Mouse (Mus musculus): ENCODE measurements around the gene Gm5431.
"Not testable (repeated sequence)": the region's sequence is repeated elsewhere in the genome, so short reads cannot be mapped to it uniquely, and the experiment has no call there.

Gm5431 gene

DNA sequence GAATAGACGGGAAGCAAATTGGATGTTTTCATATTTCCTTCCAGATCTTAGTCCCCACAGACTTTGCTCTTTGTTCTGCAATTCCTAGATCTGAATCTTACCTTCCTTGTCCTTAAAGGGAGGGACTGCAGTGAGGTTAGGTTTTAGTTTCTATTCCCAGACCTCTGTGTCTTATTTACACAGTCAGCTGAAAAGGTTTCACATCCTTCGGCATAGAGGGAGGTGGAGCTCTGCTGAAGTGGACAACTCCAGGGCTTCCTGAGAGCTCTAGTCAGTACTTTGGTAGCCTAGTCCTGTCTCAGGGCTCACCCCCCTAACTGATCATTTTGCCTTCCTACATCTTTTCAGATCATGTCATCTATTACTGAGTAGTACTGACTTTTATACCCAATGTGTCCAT is at the start of gene Gm5431:
TSS of gene Gm5431 (minus strand) at position 194 of the 400 bp plus-strand sequence.
- no peak for DNase-seq (ENCODE audit: low read depth)

DNA sequence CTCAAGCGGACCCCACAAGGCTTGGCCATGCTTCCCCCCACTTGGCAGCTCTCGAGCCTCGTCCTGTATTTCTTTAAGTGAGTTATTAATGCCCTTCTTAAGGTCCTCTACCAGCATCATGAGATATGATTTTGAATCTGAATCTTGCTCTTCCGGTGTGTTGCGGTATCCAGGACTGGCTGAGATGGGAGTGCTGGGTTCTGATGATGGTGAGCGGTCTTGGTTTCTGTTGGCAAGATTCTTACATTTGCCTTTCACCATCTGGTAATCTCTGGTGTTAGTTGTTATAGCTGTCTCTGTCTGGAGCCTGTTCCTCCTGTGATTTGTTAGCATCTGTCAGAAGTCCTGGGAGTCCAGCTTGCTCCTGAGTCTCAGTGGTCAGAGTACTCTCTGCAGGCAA is 44.1 kb upstream of the Gm5431 start, which contains the start of gene Psme2b:
TSS of gene Psme2b (minus strand) at position 101 of the 400 bp plus-strand sequence.
- DNase-seq (ENCODE audit: low read depth) = not testable (repeated sequence)

DNA sequence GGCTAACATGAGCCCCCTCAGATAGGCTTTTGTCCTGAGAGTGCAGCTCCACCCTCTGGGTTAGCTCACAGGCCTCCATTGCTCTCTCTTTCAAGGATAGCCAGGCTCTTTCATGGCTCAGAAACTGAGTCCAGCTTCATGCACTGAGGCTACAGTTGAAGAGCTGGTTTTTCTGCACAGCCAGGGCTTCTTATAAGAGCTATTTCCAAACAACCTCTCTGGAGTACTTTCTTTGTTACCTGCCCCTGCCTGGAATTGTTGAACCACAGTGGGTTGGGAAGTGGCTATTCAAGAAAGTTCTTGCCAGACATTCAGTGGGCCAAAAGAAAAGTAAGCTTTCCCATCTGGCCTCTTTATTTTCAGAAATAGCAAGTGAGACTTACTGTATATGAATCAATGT is 37.3 kb upstream of the Gm5431 start:
- not testable (repeated sequence) for DNase-seq (ENCODE audit: low read depth)

DNA sequence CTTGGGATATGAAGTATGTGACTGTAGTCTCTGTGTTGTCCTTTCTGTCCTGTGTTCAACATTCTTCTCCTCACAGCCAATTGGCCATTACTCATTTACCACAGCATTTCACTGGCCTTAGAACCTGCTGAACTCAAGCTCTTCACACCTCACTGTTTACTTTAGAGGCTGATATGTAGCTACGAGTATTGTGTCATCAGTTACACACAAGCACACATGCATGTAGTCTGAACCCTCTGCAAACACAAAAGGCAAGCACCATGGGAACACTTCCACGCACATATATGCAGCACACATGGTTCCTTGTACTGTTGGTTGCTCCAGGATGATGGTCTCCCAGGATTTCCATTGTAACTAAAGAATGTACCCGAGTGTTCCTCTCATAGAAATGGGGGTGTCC is 33.3 kb upstream of the Gm5431 start:
- not testable (repeated sequence) for DNase-seq (ENCODE audit: low read depth)

DNA sequence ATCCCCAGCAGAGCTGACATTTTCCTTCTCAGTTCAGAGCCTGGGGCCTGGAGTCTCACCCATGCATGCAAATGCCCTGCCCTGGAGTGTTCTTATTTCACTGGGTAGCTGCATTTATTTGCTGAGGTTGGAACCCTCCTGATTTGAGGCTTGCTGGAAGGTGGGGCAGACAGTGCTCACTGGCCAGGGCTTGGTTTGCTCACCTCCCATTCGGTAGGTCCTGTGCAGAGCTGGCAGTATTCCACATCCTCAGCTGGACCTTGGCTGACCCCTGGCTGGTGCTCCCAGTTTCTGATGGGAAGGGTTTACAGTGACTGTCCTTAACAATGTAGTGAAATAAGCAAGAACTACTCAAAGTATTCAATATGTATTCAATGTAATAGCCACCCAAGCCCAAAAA is 31.9 kb upstream of the Gm5431 start:
- DNase-seq (ENCODE audit: low read depth) = not testable (repeated sequence)

DNA sequence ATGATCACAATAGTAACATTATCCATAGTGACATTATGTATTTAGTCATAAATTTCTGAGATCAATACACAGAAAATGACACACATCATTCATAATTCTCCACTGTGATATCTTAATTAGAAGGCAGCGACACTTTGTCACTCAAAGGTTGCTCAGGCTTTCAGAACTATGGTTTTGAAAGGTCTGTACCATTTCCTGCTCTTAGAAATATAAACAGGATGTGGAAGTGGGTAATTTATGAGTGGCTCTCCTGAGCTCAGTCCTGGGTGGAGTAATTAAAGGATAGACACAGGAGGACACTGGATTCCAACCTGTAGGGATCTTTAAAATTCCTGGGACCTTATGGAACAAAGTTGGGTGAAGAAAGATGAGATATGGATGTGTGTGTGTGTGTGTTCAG is 31.4 kb upstream of the Gm5431 start:
- not testable (repeated sequence) for DNase-seq (ENCODE audit: low read depth)

DNA sequence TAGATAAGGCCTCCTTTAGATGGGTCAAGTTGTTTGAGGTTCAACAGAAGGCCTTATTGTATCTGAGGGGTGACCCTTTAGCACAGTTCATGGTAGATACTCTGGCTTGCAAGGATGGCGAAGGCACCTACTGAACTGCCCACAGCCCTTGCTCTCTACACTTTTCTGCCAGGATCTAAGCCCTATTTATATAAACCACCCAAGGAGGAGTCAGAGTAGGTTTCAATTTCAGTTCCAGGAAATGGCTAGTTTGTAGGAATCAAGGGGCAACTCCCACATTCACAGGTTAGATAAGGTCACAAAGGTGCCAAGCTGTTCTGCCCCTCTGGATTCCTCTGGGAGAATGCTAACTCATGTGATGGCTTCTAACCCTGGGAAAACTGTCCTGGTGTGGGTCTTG is 26.1 kb upstream of the Gm5431 start:
- not testable (repeated sequence) for DNase-seq (ENCODE audit: low read depth)

DNA sequence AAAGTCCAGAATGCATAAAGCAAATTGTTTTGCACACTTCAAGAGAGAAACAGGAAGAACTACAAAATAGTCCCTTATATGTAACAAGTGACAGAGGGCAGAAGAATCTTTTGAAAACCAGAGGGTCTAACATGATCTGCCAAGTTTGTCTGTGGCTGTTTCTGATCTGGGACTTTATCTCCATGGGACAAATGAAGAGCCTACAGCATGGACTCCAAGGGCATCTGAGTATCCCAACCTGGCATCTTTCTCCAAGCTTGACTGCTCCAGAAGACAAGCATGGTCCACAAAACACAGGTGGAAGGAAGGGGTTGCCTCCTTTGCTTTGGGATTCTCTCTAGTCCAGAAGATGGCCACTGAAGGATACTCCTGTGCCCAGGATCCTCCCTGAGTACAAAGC is 24.4 kb upstream of the Gm5431 start:
- DNase-seq (ENCODE audit: low read depth) = not testable (repeated sequence)

DNA sequence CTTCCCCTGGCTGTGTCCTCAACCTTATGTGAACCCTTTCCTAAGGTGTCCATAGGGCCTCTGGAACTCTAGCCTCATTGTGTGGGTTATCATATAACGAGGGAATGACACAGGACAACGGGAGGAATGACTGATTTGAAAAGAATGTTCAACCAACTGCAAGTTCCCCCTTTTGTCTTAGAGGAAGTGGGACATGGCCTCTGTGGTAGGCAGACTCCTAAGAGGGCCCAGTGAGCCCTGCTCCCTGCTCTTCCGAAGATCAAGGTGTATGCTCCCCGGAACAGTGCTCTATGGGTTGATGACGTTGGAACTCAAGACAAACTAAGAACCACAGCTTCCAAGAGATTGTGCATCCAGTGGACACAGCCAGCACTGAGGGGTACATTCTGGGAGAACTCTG is 21.8 kb upstream of the Gm5431 start:
- not testable (repeated sequence) for DNase-seq (ENCODE audit: low read depth)

DNA sequence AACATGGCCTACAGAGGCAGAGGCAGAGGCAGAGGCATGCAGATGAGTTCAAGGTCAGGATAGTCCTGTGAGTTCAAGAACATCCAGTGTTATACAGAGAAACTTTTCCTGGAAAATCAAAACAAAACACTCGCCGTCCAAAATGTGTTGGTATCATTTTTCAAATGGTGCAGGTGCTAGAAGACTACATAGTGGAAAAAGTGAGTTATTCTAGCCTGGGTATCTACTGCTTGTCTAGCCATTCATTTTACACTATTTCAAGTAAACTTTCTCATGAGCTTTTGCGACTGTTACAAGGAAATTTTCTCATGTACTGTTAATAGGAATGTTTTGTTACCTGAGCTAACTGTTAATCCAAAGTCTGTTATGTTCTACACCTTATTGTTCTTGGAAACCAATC is 16.4 kb upstream of the Gm5431 start:
- DNase-seq (ENCODE audit: low read depth) = no peak

DNA sequence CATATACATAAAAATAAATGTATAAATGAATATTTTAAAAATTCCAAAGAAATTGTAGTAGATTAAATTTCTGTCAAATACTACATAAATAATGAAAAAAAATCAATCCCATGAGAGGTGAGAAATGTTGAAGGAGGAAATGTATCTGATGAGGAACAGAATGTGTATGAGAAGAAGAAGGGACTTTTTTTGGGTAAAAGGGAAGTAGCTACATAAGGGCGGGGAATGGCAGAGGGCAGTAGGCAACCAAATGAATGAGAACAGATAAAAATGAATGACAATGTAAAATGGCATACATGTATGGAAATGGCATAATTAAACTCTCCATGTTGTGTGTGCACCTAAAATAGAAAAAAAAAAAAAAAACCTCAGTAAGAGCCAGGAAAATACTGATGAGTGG is 11.6 kb upstream of the Gm5431 start:
- DNase-seq (ENCODE audit: low read depth) = no peak

DNA sequence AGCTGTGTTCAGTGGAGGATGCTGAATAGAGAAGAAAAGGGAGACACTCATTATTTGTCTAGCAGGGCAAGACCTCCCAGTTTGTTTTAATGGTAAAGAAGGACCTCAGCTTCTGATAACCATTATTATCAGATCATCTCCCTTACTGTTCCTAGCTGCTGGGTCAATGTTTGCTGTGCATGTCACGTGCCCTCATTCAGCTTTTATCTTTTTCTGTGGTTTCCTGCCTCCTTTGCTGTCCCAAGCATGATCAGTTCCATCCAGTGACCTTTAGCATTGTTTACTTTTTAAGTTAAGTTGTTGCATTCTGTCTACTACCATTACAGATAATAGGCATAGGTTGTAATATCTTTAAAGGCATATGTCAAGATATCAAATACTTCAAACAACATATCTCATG is 6.4 kb upstream of the Gm5431 start:
- DNase-seq (ENCODE audit: low read depth) = no peak

DNA sequence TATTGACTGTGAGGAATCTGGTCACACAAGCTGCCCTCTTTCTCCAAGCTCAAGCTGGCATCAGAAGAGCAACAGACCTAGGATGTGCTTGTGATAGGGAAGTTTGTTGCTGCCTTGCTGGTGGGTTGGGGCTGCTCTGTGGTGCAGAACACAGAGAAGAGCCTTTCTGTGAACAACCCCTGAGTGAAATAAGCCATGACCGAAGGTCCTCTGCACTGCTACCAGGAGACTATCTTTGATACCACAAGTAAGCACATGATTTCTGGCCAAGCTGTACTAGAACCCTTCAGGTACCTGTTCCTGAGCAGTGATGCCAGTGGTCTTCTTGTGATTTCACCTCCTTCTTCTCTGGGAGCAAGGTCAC is 465 bp downstream of the Gm5431 start:
- DNase-seq (ENCODE audit: low read depth) = not testable (repeated sequence)

DNA sequence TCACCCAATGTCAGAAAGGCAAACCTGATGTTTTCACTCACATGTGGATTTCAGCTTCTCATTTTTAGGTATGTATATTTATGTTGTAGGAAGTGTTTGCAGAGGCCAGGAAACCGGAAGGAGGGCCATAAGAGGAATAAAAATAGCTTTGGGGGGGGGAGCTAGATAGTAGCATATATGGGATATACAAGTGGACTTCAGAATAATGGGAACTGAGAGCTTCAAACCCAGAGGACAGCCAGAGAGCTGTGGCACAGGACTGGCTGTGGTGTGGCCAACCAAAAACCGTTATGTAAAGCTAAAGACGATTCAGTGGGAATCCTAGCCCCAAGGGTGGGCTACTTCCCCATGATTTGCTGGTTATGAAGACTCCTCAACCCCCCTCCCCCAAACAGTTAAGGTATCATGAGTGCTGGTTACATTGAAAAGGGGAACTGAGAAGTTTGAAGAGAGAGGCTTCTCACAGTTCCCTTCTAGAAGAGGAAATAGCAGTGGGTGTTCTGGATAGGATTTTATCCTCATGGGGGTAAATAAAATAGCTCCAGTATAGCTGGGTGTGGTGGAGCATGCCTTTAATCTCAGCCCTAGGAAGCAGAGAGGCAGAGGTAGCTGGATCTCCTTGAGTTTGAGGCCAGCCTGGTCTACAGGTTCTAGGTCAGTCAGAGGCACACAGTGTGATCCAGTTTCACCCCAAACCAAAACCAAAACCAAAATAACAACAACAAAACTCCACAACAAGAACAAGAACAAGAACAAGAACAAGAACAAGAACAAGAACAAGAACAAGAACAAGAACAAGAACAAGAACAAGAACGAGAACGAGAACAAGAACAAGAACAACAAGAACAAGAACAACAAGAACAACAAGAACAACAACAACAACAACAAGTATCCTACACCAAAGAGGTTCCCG is 1.1 kb downstream of the Gm5431 start:
- DNase-seq (ENCODE audit: low read depth) = not testable (repeated sequence)

DNA sequence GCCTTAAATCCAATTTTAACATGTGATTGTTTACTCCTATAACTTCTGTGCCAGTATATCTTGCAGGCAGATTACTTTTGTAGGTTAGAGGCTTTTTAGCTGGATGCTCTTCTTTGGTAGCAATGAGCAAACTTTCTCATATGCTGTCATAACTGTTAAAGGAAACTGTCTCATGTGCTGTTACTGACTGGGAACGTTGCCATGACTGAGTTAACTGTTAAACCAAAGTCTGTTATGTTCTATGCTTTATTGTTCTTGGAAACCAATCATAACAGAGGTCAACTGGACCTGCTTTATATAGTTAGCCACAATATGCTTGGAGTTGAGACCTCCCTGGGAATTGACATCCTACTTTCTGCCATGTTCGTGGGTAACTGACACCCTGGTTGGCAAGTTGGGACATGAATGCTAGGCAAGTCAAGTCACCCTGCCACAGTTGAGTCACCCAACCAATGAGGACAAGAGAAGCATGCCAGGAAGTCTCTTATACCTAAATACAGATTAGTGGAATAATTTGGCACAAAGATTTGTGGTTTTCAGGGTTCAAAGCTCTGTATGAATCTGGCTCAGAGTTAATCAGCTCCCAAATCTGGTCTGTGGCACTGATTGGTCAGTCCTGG is 3.1 kb downstream of the Gm5431 start:
- no peak for DNase-seq (ENCODE audit: low read depth)

DNA sequence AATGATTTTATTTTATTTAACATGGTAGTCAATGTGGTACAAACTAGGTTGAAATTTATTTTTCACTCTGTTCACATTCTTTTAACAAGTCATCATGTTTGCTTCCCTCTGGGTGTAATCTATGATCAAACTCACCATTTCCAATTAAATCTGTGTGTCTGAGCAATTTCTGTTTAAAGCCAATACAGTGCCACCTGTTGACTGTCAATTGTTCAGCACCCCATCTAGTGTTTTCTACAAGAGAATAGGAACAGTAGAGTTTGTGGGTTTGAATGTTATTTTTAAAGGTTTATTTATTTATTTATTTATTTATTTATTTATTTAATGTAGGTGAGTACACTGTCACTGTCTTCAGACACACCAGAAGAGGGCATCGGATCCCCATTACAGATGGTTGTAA is 25.3 kb downstream of the Gm5431 start:
- no peak for DNase-seq (ENCODE audit: low read depth)

DNA sequence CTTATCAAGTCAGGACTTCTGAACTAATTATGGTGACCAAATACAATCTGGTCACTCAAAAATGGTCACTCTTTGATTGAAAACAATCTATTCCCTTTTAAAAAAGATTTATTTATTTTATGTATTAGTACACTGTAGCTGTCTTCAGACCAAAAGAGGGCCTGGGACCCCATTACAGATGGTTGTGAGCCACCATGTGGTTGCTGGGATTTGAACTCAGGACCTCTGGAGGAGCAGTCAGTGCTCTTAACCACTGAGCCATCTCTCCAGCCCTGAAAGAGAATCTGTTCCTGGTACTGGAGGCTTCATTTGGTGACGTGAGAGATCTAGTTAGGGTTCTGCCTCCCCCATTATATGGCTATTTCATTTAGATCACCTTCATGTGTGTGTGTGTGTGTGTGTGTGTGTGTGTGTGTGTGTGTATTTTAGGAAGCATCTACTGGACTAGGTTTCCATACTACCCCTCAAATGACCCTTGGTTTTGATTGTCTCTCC is 26.6 kb downstream of the Gm5431 start:
- not testable (repeated sequence) for DNase-seq (ENCODE audit: low read depth)

DNA sequence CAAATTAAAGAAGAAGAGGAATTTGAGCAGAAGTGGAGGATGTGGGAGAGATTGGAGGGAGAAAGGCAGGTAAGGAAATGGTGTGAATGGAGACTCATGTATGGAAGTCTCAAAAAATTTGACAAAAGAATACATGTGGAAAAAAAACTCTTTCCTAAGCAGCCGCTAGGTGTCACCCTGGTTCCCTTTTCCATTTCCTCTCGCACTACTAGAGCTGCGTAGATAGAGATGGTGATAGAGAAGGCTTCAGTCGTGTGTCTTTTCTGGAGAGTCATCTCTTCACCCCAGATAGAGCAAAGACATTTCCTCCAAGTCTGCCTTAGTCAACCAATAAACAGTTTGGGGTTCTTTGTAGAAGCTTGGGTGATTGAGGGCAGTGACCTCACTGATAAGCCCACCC is 27.5 kb downstream of the Gm5431 start:
- DNase-seq (ENCODE audit: low read depth) = peak; percentile 72

DNA sequence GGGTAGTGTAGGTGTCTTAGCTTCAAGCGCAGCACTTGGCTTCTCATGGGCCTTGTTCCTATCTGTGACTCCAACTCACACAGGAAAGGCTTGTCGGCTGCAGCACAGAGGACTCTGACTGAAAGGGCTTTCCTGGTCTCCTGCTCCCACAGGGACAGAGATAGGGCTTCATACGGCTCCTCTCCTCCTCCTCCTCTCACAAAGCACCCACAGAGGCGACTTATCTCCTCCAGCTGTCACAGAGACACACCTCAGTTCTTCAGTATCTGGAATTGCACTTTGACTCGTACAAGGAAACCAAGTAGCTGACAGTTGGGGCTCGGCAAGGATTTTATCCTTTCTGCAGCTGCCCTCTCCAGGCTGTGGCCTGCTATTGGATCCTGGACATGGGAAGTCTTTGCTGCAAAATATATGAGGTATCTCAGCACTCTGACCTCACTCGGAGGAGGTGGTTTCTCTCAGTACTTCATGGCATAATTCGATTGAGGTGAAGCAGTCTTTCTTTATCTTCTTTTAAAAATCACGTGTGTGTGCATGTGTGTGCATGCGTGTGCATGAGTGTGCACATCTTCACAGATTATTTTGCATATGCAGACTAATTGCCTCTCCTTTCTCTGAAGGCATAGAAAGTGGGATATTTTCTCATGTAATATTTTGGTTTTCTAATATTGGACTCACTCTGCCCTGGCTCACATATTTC is 28.3 kb downstream of the Gm5431 start:
- DNase-seq (ENCODE audit: low read depth) = peak; percentile 82

DNA sequence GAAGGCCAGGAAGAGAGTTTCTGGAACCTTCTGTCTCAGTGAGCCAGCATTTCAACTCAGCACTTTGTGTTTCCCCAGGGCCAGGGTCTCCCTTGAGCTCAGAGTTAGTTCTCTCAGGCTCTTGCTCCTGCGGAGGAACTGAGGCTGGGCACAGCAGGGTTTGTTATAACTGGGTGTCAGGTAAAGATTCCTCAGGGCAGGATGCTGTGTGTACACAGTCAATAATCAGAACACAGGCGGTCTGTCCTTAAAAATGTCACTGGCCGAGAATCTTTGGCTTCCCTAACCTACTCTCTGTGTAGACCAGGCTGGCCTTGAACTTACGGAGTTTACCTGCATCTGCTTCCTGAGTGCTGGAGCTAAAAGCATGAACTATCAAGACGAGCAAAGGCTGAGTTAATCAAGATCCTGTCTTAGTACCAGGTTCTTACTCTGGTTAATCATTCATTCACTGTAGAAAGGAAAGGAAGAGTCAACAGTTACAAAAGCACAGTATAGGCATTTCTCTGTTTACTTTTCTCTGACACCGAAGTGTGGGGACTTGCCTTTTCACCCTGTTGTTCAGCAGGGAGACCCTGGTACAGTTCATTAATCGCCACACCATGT is 29.2 kb downstream of the Gm5431 start:
- DNase-seq (ENCODE audit: low read depth) = peak; percentile 24

DNA sequence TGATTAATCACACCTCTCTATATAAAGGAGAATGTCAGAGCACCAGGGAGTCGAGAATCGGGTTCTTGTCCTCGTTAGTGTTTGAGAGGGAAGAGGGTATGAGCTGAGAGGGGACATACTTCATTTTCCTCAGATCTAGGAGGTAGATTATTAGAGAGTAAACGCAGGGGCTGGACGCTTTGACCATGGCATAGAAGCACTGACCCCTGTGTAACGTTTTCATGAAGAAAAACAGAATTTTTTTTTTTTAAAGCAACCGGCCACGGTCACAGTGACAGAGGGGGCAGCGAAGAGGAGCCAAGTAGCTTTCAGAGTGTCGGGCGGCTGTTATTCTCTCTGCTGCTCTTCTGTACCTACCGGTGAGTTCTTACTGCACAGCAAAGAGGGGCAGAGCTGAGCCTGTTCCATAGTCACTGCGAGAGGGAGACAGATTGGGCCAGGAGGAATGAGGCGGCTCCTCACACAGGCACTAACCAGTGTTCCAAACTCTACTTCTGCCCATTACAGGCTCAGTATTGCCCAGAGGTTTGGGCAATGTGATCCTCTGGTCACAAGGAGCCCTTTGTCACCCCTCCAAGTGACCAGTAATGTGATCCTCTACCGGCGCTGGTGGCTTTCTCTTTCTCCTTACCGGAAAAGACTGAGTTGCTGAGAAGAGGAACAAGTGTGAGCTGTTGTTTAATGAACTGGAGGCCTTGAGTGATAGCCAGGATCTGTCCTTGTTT is 30.0 kb downstream of the Gm5431 start:
- peak; percentile 39 for DNase-seq (ENCODE audit: low read depth)
